Mouse (Mus musculus): ENCODE data around the gene Rrnad1.

GRCm38 (mm10) chr3:87940611-87941010 lies 10.1 kb upstream of the Rrnad1 start:
- TF ChIP-seq CTCF (IDR thresholded peaks at IDR 0.05; ENCODE audit: low read depth) (no peak), EP300 (IDR thresholded peaks at IDR 0.05; ENCODE audit: low read depth) (no peak)

Measured in liver, embryonic 14.5 days (tissue).